Mouse (Mus musculus) C2C12 (cell line): ENCODE data around the gene Pecr. TPM values are rescaled to one million over a fixed set of nuclear protein-coding genes. Genes with fewer than 3 reads are reported as not detected.

Source experiments
- H3K27me3 ChIP-seq: one replicate; pipeline ENCODE4 v1.6.1; 2011; ENCODE audit not compliant: control insufficient read depth, insufficient read depth, insufficient read length
- H3K36me3 ChIP-seq: one replicate; pipeline ENCODE4 v1.6.1; 2011; ENCODE audit not compliant: control insufficient read depth, insufficient read depth
- H3K4me3 ChIP-seq: one replicate; pipeline ENCODE4 v1.5.1; 2011; ENCODE audit warnings: mild to moderate bottlenecking, control low read depth; ENCODE audit not compliant: poor library complexity, insufficient read depth, severe bottlenecking
- H3K79me2 ChIP-seq: one replicate; pipeline ENCODE4 v1.6.1; 2011; ENCODE audit not compliant: control insufficient read depth, insufficient read depth
- H3K79me3 ChIP-seq: one replicate; pipeline ENCODE4 v1.6.1; 2011; ENCODE audit warnings: low read depth, control low read depth
- H3ac ChIP-seq: one replicate; pipeline ENCODE3; 2011; ENCODE audit warnings: low read depth; ENCODE audit not compliant: control insufficient read depth, insufficient read length
- CEBPB ChIP-seq: IDR thresholded peaks from one replicate; pipeline ENCODE4 v1.6.1; 2011; ENCODE audit warnings: low read depth, mild to moderate bottlenecking, control low read depth, moderate library complexity
- CTCF ChIP-seq: IDR thresholded peaks from one replicate; pipeline ENCODE4 v1.5.1; 2011; ENCODE audit not compliant: control insufficient read depth, insufficient read depth, insufficient read length
- FOSL1 ChIP-seq: IDR thresholded peaks from one replicate; pipeline ENCODE4 v1.8.0; 2011; ENCODE audit warnings: mild to moderate bottlenecking, low read length; ENCODE audit not compliant: poor library complexity, insufficient read depth, severe bottlenecking
- MYOD1 ChIP-seq: IDR thresholded peaks from one replicate; pipeline ENCODE4 v1.6.1; 2011; ENCODE audit warnings: low read depth; ENCODE audit not compliant: control insufficient read depth, insufficient read length
- MYOG ChIP-seq: IDR thresholded peaks from one replicate; pipeline ENCODE4 v1.6.1; 2011; ENCODE audit not compliant: control insufficient read depth, insufficient read length; ENCODE audit errors: extremely low read depth
- USF1 ChIP-seq: IDR thresholded peaks from one replicate; pipeline ENCODE4 v1.6.1; 2011; ENCODE audit warnings: low read depth, mild to moderate bottlenecking, control low read depth, moderate library complexity
- polyA plus RNA-seq: library from polyadenylated mRNA; unstranded; fragments of >200 nt; fragmentation: generic; extraction: Trizol; gene quantifications from one replicate; pipeline ENCODE4 v1.2.1, GENCODE M21; 2012; ENCODE audit warnings: missing spikeins

Pecr gene
- polyA plus RNA-seq, 1 experiment = 16.8 TPM

DNA sequence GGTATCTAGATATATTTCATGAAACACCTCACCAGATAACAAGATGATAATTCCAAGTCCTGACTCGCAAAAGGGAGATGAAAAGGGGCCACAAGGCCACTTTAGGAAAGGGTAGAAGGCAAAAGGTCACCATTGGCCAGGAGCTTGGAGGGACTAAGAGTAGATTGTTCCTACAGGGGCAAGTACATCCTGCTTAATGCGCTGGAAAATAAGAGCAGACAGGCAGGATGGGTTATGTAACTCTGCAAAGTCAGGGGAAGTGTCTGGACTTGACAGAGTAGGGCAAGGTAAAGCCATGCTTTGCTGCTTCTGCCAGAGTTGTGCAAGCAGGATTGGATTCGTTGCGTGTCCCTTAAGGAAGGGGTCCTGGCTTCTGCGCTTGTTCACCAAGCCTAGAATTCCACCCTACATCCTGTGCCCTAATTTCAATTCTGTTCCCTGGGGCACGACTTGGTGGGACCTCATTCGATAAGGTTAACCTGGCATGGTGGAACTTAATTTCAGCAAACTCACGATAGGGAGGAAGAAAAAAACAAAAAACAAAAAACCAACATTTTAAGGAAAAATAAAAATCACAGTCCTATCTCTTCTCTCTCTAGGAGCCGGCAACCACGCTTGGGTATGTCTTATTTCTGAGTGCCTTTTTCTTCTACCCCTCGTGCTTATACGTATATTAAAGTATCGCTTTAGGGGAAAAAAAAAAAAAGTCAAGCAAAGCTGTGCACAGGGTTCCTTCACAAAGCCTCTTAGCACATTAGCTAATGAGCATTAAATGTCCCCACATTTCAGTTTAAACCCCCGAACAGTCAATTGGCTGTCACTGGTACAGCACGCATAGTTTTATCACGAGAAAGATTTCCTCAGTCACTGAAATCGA lies 73.1 kb downstream of the Pecr start:
- Histone ChIP-seq H3K4me3 (peak overlapping the region; percentile 60), H3K79me2 (peaks cover 13% of the 10 kb centered on the region), H3K27me3 (no peaks in the 10 kb centered on the region), H3ac (peak overlapping the region; percentile 43), H3K79me3 (no peaks in the 10 kb centered on the region), H3K36me3 (no peaks in the 10 kb centered on the region)
- TF ChIP-seq CTCF = no peak
- TF ChIP-seq FOSL1 = no peak
- TF ChIP-seq MYOG = no peak
- no peak for TF ChIP-seq MYOD1
- no peak for TF ChIP-seq CEBPB
- TF ChIP-seq USF1 = no peak

Other genes starting within 250 kb of the Pecr start
- gene Mreg, start 72.0 kb downstream of the Pecr start, polyA plus RNA-seq = 1.6 TPM
- gene Tmem169, start 55 bp upstream of the Pecr start, polyA plus RNA-seq = 0.22 TPM
- 25.0 TPM for gene Xrcc5, start 23.1 kb upstream of the Pecr start, polyA plus RNA-seq